Mouse (Mus musculus) embryonic fibroblast, embryonic 13.5 days (primary cell): ENCODE data around the gene Arl9.

Experiments used
- CTCF ChIP-seq: IDR thresholded peaks from 2 replicates; pipeline ENCODE4 v1.5.1; 2011; ENCODE audit warnings: mild to moderate bottlenecking, control low read depth, low read length, moderate library complexity, borderline replicate concordance; ENCODE audit not compliant: insufficient read depth
- POLR2A ChIP-seq: IDR thresholded peaks from 2 replicates; pipeline ENCODE4 v1.6.1; 2011; ENCODE audit warnings: low read depth, mild to moderate bottlenecking, control low read depth, low read length, moderate library complexity

- TF ChIP-seq POLR2A (no peak), CTCF (no peak)
Measured at GRCm38 (mm10) chr5:76962545-76962944, 41.3 kb upstream of the Arl9 start.
